Mouse (Mus musculus): ENCODE measurements around the gene Rundc1.
"Not testable (repeated sequence)": the region's sequence is repeated elsewhere in the genome, so short reads cannot be mapped to it uniquely, and the experiment has no call there.

The Rundc1 gene

DNA sequence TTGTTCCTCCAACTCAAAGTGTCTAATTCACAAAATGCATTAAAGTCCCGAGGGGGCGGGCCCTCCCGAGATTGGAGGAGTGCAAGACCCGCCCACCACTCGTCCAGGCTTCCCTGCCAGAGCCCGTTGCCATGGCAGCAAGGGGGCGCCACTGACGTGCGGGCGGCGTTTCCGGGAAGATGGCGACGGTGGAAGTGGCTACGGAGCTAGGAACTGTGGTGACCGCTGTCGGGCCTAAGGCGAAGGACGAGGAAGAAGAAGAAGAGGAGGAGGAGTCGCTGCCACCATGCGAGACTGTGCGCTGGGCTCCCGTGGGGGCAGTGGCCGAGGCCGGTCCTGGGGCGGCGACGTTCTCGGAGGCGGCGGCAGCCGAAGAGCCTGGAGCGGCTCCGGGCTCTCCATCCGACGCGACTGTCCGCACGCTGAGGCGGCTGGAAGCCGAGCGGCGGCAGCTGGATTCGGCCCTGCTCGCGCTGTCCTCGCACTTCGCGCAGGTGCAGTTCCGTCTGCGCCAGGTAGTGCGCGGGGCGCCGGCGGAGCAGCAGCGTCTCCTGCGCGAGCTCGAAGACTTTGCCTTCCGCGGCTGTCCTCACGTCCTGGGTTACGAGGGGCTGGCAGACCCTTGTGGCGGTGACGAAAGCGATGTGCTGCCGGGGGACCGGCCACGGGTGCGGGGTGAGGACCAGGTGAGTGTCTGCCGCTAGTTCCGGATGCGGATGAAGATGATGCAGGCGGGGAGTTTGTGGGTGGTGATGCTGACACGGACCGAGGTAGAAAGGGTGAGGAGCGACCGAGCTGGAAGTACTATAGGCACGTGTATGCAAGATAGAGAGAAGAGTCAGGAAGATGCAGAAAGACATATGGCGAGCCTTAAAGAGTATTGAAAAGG is at the start of gene Rundc1, which contains the start of gene Ptges3l:
Rundc1 (plus strand) TSS at position 161 of the 889 bp plus-strand sequence.
Ptges3l (minus strand) TSS at position 409 of the 889 bp plus-strand sequence.
- peak; percentile 99 for DNase-seq (ENCODE audit: low spot score)

DNA sequence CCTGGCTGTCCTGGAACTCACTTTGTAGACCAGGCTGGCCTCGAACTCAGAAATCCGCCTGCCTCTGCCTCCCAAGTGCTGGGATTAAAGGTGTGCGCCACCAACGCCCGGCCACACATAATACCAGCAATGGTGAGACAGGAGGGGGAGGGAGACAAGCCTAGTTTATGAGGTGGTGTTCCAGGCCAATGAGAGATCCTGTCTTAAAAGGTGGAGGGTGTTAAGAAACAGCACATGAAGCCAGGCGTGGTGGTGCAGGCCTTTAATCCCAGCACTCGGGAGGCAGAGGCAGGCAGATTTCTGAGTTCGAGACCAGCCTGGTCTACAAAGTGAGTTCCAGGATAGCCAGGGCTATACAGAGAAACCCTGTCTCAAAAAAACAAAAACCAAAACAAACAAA is 46.7 kb upstream of the Rundc1 start:
- DNase-seq (ENCODE audit: low spot score) = not testable (repeated sequence)

DNA sequence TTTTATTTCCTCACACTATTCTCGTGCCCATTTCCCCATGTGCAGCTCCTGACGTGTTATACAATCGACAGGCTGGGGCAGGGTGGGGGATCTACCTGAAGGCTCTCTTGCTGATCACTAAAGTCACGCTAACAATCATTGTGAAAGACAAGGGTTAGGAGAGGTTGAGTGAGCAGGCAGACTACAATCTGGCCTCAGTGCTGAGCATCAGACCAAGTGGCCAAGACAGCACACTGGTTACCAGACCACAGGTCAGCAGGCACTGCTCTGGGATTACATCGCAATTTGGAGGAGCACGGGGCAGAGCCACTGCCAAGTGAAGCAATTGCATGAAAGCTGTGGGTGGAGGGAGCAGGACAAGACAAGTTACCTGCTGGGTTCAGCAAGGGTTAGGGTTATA is 46.0 kb upstream of the Rundc1 start:
- no peak for DNase-seq (ENCODE audit: low spot score)

DNA sequence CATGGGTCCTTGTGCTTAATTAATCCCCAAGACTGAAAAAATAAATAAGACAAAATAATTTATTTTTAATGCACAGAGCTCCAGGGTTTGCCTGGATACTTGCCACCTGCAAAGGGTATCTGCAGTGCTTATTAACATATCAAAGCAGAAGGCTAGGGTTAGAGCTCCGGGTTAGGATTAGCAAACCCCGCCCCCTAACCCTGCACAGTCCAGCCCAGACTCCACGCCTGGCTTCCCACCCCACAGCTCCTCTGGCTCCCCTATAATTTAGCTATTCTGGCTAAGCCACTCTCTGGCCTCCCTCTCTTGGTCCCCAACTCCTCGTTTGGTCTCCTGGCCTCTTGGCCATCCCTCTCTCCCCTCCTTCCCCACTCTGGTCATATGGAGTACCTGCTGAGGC is 43.1 kb upstream of the Rundc1 start:
- no peak for DNase-seq (ENCODE audit: low spot score)

DNA sequence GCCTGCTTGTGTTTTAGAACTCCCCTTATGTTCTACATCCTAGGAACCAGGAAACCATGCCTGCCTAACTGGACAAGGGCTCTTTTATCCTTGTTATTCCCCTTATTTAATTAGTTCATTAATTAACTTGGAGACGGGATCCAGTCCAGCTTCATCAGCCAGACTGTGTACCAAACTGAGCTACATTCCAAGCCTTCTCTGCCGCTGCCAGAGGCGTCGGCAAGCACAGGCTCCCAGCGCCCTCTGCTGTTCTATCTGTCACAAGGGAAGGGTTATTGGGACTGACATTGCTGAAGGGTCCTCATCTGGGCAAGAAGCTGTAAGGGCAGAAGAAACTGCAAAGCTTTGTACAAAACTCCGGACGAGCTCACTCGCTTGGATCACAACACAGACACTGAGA is 29.8 kb upstream of the Rundc1 start:
- DNase-seq (ENCODE audit: low spot score) = peak; percentile 53

DNA sequence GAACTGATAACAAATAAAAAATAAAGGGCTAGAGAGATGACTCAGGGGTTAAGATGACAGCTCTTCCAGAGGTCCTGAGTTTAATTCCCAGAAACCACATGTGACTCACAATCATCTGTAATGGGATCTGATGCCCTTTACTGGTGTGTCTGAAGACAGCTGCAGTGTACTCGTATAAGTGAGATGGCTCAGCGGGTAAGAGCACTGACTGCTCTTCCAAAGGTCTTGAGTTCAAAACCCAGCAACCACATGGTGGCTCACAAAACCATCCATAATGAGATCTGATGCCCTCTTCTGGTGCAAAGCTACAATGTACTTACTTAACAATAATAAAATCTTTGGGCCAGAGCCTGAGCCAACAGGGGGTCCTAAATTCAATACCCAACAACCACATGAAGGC is 9.6 kb upstream of the Rundc1 start:
- DNase-seq (ENCODE audit: low spot score) = no peak

DNA sequence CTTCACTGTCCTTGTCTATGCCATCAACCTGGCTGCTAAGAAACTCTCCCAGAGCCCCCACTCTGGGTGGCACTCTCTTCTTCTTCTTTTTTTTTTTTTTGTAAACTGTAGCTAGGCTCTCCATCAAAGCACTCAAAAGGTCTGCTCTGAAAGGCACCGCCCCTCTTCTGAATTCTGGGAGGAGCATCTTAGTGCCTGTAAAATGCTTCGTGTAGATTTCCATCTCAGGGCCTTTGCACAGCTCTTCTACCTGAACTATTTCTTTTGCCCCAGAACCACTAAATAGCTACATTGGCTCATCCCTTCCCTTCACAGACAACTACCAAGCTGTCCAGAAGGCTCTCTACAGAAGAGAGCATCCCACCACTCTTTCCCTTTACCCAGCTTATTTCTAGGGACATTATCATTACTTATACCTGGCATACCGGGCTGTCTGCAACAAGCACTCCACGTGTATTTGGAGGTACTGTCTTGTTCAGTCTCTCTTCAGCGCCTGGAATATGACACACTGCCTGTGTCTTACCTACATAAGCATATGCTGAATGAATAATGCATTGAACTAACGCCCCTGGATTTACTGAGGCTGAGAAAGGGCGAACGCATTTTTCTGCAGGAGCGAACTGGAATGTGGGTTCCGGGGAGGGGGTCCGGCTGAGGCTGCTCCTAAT is 8.3 kb upstream of the Rundc1 start:
- no peak for DNase-seq (ENCODE audit: low spot score)

DNA sequence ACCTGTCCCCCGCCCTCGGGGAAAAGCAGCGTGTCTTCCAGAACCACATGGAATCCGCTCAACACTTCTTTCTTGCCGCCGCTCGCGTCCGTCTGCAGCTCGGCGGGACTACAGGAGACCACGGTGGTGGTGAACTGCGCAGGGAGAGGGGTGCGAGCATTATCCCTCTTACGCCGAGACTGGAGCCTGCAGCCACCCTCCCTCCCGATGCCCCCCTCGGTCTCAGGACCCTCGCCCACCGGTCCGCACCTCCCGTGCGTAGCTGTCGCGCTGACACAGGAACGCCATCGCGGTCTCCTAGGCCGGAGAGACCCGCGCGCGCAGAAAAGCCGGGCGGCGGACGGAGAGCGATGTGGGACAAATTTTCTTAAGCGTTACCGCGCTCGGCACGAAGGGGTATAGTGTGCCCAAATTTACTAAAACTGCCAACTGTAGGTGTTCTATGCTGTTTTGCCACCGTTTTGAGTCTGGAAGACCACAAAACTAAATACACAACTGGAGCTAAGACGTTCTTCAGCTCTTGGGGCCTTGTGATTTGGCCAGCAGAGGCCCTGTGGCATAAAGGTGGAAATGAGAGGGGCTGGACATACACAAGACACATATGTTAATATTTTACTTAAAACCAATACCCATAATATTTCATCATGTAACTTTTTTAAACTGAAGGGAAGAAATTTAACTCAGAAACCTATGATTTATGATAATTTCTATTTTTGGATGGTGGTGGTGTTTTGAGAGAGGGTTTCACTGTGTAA is 7.6 kb upstream of the Rundc1 start, which contains the start of gene Aarsd1:
Aarsd1 (minus strand) TSS at position 515 of the 755 bp plus-strand sequence.
- peak; percentile 90 for DNase-seq (ENCODE audit: low spot score)

DNA sequence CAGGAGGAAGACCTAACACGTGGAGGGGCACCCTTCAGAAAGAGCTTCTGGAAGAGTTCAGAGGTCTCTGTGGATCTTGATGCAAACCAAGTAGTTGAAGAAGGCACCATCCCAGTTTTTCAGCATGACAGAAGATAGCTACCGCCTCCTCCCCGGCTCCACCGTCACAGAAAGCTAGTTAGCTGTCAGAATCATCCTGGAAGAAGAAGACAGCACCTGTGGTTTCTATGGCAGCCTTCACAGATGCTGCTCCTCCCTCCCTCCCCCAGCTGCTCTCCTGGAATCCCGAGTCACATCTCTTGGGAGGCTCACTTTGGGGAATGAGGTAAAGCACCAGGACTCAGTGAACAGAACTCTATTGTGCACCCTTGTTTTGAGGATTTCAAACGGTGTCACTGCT is 5.9 kb upstream of the Rundc1 start:
- no peak for DNase-seq (ENCODE audit: low spot score)

DNA sequence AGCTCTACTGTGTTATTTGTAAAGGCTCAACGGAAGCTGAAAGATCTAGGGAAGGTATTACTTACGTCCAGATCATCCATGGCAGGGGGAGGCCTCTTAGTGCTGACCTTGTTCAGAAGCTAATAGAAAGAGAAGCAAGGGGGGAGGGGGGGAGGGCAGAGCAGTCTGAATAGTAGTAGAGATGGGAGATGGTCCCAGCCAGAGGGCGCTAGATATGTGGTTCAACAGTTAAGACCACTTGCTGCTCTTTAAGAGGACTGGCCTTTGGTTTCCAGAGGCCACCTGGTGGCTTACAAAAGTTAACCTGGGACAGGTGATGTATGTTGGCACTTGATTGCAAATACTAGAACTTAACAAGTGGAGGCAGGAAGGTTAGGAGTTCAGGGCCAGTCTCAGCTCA is 5.3 kb upstream of the Rundc1 start:
- no peak for DNase-seq (ENCODE audit: low spot score)

DNA sequence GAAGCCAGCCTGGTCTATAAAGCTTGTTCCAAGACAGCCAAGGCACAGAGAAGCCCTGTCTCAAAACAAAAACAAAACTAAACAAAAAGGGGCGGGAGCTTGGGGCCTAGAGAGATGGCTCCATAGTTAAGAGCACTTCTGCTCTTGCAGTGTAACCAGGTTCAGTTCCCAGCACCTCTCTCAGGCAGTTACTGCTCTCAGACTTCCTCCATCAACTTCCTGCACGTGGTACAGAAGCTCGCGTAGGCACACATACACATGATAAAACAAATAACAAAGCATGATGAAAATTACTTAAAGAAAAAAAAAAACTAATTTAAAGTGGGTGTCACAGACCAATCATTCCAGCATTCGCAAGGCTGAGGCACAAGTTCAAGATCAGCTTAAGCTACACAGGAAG is 4.7 kb upstream of the Rundc1 start:
- no peak for DNase-seq (ENCODE audit: low spot score)

DNA sequence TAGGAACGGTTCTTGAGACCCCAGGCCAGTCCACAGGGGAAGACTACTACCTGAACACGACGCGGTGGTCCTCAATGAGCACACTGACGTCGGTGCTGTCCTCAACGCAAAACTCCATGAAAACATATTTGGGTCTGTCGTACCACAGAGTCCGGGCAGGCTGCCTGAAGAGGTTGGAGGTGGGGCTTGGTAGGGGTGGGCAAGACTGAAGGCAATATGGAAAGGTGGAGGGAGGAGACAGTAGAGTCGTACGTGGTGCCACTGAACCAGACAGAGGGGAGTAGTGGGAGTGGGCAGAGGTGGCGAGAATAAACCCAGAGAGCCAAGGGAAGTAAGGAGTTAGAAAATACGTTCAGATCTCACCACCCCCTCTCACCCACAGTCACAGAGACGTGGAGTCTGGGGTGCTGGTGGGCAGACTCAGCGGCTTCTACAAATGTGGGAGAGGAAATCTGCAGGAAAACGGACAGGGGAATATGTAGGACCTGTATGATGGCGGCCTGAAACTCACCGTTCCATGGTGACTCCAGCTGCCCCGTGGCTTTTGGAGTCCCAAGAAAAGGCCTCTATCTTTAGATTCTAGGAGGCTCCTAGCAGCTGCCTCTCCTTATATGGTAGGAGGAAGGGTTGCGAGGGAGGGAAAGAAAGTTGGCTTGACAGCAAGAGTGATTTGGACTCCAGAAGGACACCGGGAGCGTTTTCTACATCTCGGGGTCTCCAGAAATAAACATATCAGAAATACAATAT is 607 bp upstream of the Rundc1 start, which contains the start of gene Gm27029:
Gm27029 (minus strand) TSS at position 692 of the 747 bp plus-strand sequence.
- no peak for DNase-seq (ENCODE audit: low spot score)

DNA sequence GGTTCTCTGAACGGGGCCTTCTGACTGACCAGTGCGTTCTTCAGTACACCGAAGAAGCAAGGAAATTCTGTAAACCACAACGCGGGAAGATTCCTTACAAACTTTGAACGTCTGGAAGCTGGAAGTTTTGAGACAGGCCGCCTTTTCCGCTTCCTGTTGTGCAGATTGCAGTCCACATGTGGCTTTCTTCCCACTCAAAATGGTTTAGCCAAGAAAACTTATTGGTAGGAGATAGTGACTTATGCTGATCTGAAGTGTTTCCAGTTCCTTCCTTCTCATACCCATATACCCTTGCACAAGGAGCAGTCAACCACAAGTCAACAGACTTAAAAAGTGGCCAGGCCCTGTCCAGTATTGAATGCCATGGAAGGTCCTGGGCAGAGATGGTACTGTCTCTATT is 1.3 kb downstream of the Rundc1 start:
- no peak for DNase-seq (ENCODE audit: low spot score)

DNA sequence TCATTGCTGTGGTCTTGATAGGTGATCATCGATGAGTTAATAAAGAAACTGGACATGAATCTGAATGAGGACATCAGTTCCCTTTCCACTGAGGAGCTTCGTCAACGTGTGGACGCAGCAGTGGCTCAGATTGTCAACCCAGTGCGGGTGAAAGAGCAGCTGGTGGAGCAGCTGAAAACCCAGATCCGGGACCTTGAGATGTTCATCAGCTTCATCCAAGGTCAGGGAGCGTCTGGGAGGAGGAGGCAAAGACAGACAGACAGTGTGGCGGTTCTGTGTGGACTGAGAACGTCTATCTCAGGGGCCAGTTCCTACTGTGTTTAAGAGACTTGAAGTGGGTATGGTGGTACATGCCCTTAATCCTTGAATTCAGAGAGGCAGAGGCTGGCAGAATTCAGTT is 6.4 kb downstream of the Rundc1 start:
- no peak for DNase-seq (ENCODE audit: low spot score)

DNA sequence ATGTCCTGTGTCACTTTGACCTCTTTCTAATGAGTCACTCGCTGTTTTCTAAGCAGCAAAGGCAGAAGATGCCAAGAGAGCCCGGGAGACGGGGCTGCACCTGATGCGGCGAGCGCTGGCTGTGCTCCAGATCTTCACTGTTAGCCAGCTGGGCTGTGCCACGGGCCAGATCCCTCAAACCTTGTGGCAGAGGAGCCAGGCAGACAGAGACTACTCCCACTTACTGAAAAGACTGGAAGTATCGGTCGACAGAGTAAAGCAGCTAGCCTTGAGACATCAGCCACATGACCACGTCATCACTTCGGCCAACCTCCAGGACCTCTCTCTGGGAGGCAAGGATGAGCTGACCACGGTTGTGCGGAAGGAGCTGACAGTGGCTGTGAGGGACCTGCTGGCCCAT is 8.5 kb downstream of the Rundc1 start:
- no peak for DNase-seq (ENCODE audit: low spot score)

DNA sequence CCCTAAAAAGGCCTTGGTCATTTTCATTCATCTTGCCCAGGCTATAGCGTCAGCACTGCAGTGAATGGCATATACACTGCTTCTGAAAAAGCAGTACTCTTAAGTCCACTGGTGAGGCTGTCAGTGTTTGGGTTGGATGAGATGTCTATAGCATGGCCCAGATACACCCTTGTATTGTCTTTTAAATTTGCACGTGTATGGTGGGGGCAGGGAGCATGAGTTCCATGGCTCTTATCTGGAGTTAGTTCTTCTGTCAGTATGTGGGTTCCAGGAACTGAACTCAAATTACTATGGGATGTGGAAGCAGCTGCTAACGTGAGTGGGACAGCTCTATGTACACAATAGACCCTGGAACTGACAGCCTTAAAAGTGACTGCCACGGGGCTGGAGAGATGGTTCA is 10.9 kb downstream of the Rundc1 start:
- DNase-seq (ENCODE audit: low spot score) = no peak

DNA sequence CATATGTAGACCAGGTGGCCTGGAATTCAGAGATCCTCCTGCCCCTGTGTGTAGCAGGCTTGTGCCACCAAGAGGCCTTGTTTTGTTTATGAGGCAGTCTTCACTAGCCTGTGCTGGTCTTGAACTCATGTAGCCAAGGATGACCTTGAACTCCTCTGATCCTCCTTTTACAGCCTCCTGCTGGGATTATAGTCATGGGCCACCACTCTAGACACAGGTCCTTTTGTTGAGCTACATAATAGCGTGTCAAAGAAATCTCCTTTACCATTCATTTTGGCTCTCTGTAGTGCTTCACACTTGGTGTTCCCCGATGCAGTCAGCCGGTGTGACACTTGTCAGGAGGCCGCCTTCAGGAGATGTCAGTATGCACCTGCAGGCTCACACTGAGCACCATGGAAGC is 12.0 kb downstream of the Rundc1 start:
- DNase-seq (ENCODE audit: low spot score) = no peak

DNA sequence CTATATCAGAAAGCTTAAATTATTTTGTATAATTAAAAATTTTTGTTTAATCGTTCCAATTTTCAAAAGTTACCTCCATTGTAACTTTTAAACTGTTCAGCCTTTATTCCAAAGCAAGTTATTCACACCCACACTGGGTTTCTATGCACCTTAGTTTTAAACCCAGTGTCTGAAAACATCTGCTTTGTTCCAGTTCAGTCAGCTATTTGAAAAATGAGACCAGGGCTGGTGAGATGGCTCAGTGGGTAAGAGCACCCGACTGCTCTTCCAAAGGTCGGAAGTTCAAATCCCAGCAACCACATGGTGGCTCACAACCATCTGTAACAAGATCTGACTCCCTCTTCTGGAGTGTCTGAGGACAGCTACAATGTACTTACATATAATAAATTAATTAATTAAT is 13.1 kb downstream of the Rundc1 start:
- DNase-seq (ENCODE audit: low spot score) = not testable (repeated sequence)

DNA sequence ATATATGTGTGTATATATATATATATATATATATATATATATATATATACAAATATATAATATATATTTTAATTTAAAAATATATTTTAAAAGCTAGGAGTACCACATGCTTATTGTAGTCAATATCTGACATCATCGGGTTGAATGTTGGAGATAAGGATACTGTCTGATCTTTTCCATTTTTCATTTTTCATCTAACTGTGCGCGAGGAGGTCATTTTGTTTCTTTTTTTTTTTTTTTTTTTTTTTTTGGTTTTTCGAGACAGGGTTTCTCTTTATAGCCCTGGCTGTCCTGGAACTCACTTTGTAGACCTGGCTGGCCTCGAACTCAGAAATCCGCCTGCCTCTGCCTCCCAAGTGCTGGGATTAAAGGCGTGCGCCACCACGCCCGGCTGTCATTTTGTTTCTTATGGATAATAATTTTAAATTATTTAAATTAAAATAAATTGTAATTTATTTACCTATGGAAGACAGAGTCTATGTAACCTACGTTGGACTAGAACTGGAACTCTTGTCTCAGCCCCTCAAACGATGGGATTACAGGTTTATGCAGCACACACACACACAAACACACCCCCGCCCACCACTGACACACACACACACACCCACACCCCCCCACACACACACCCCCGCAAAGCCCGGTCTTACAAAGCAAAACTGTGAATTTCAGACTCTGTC is 16.7 kb downstream of the Rundc1 start:
- DNase-seq (ENCODE audit: low spot score) = not testable (repeated sequence)

DNA sequence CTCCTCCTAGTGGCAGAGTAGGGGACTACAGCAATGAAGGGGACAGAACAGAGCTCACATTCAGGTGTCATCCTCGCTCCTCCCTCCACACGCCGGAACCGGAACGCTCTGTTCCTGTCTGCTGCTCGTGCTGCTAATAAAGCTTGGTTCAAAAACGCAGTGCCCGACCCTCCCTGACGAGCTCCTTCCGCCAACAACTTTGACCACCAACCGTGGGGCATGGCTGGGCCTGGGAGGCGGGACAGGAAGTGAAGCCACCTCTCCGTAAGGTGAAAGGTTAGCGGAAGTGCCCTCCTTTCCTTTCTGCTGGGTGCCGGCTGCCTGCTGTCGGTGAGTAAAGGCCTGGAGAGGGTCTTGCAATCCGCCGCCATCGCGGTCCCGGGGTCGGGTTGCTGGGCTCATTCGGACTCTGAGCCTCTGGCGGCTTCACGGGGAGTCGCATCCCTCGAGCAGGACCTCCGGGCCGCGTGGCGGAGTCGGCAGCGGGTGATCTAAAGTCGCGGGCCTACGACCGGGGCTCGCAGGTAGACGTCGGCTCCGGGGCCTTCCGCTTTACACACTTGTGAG is 17.3 kb downstream of the Rundc1 start, which contains the start of gene Rpl27:
Rpl27 (plus strand) TSS at position 172 of the 567 bp plus-strand sequence.
- DNase-seq (ENCODE audit: low spot score) = peak; percentile 82

DNA sequence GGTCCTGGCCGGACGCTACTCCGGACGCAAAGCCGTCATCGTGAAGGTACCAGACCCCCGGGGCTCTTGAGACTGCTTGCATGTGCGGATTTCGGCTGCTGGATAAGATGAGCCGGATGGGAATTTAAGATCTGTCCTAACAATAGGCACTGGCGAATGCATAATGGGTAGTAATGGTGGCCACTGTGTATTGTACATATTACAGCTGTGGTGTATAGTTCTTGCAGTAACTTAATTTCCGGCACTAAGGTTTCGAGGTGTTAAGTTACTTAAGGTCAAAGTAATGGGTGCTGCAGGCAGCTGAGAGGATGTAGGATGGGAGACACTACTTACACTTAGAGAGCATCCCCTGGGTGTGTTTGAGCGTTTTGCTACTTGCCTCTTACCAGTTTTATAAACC is 17.9 kb downstream of the Rundc1 start:
- no peak for DNase-seq (ENCODE audit: low spot score)
